Mouse (Mus musculus) midbrain, embryonic 10.5 days (tissue): Measurements from ENCODE around the gene Slc41a3. TPM values are rescaled to one million over a fixed set of nuclear protein-coding genes. Genes with fewer than 3 reads are reported as not detected.

Experiments
- DNase-seq: peaks from one replicate; pipeline ENCODE4 v3.0.0-alpha.2; 2017; ENCODE audit warnings: low spot score
- H3K27ac ChIP-seq: fragments of 300-500 bp; sonication (generic); replicated peaks from 2 replicates; pipeline ENCODE4 v1.5.1; 2016; ENCODE audit warnings: mild to moderate bottlenecking
- H3K27me3 ChIP-seq: fragments of 300-500 bp; sonication (generic); 2 replicates; pipeline ENCODE4 v1.6.1; 2016; ENCODE audit warnings: low read depth, mild to moderate bottlenecking; ENCODE audit not compliant: poor library complexity, severe bottlenecking
- H3K36me3 ChIP-seq: fragments of 300-500 bp; sonication (generic); 2 replicates; pipeline ENCODE4 v1.6.1; 2016; ENCODE audit warnings: mild to moderate bottlenecking, moderate library complexity
- H3K4me1 ChIP-seq: fragments of 300-500 bp; sonication (generic); 2 replicates; pipeline ENCODE4 v1.6.1; 2016
- H3K4me3 ChIP-seq: fragments of 300-500 bp; sonication (generic); 2 replicates; pipeline ENCODE4 v1.5.1; 2016; ENCODE audit warnings: mild to moderate bottlenecking, moderate library complexity
- H3K9me3 ChIP-seq: fragments of 300-500 bp; sonication (generic); replicated peaks from 2 replicates; pipeline ENCODE4 v1.6.1; 2016; ENCODE audit warnings: mild to moderate bottlenecking
- WGBS: fragments of 180-500 bp; shearing (Covaris S2); methylation state at CpG from one replicate; pipeline ENCODE4 v1.1.7; 2016; 5-methylcytosine and 5-hydroxymethylcytosine counted together
- polyA plus RNA-seq: library from polyadenylated mRNA; unstranded; fragments of >200 nt; fragmentation: Nextera tagmentation; extraction: Ambion mirVana; gene quantifications from 2 replicates; pipeline ENCODE4 v1.2.1, GENCODE M21; 2016

Slc41a3 gene
- polyA plus RNA-seq, 1 experiment from 2014 or later = 2.2 TPM

GRCm38 (mm10) chr6:90569736-90570383 lies 34.7 kb upstream of the Slc41a3 start:
- no peak for DNase-seq
- no peaks in the 10 kb centered on the region for H3K9me3 ChIP-seq
- no peak overlapping the region for H3K4me3 ChIP-seq
- H3K4me1 ChIP-seq = no peaks in the 10 kb centered on the region
- no peak overlapping the region for H3K27ac ChIP-seq
- H3K27me3 ChIP-seq = no peaks in the 10 kb centered on the region
- H3K36me3 ChIP-seq = no peaks in the 10 kb centered on the region
- 83% methylated on average over 12 of the region's 12 CpGs for WGBS

DNA sequence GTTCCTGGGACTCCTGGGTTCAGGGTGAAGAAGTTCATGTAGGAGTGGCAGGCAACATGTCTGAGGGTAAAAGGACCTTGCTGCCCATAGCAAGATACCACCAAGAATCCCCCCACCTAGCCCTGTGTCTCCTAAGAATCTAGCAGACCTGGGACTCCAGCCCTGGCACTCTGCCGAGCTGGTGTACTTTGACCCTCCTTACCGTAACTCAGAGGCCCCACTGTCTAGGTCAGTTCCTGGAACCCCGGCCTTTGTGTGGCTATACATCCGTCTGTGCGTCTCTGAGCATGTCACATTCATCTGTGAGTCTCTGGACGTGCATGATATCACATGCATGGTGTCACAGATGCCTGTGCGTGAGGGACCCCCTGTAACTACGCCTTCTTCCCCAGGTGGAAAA lies 34.1 kb upstream of the Slc41a3 start:
- 0 out of 2 replicates have a peak, but pooled peaks cover 4% of the 10 kb centered on the region for H3K4me1 ChIP-seq
- H3K27ac ChIP-seq = no peak overlapping the region
- no peak overlapping the region for H3K4me3 ChIP-seq
- no peaks in the 10 kb centered on the region for H3K9me3 ChIP-seq
- H3K27me3 ChIP-seq = no peaks in the 10 kb centered on the region
- WGBS = 88% methylated on average over 8 of the region's 8 CpGs
- H3K36me3 ChIP-seq = no peaks in the 10 kb centered on the region
- no peak for DNase-seq

DNA sequence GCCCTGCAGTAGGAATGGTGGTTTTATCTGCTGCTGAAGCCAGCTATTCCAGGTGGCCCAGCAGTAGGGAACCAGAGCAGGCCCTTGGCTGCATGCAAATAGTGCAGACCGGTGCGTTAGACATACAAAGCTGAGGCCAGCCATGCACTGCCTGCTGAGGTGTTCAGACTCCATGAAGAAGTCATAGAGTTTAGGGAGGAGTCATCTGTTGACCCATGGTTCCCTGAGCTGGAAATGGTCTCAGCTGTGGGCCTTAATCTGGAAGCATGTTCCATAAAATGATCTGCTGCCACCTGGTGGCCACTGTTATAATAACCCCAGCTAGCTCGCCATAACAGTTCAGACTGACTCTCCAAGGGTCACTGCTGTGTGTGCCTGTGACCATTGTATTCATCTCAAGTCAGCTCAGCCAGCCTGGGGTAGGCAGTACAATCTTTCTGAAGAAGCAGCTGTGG lies 29.2 kb upstream of the Slc41a3 start:
- peak overlapping the region; percentile 57; the same call in 1 of the 2 replicates for H3K27ac ChIP-seq
- H3K36me3 ChIP-seq = no peaks in the 10 kb centered on the region
- H3K27me3 ChIP-seq = no peaks in the 10 kb centered on the region
- no peaks in the 10 kb centered on the region for H3K9me3 ChIP-seq
- 0 out of 2 replicates have a peak, but pooled peaks cover 7% of the 10 kb centered on the region for H3K4me1 ChIP-seq
- peak; percentile 80 for DNase-seq
- H3K4me3 ChIP-seq = no peak overlapping the region
- WGBS = 40% methylated on average over 3 of the region's 3 CpGs

DNA sequence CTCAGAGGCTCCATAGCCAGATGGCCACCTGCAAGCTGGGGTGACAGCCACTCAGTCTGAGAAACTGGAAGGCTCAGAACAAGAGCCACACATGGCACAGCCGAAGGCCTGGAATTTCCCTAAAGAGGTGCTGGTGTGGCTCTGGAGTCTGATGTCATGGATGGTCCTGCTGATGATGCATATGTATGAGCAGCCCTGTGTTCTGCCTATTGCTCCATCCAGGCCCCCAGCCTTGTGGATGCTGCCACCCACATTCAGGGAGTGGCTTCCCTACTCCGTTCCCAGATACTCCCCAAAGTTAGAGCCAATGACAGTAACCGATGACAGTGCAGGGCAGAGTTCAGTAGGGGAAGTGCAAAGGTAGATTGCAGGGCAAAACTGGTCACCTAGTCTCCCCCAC lies 26.4 kb upstream of the Slc41a3 start:
- no peak for DNase-seq
- H3K27me3 ChIP-seq = no peaks in the 10 kb centered on the region

GRCm38 (mm10) chr6:90582331-90582730 lies 22.2 kb upstream of the Slc41a3 start:
- H3K27ac ChIP-seq = no peak overlapping the region
- H3K27me3 ChIP-seq = no peaks in the 10 kb centered on the region
- H3K36me3 ChIP-seq = no peaks in the 10 kb centered on the region
- WGBS = 83% methylated on average over 2 of the region's 2 CpGs
- no peaks in the 10 kb centered on the region for H3K9me3 ChIP-seq
- 0 out of 2 replicates have a peak, but pooled peaks cover 4% of the 10 kb centered on the region for H3K4me1 ChIP-seq
- H3K4me3 ChIP-seq = no peak overlapping the region
- DNase-seq = no peak

More for the DNA sequence above, 26.4 kb upstream of the Slc41a3 start:
- no peaks in the 10 kb centered on the region for H3K36me3 ChIP-seq
- no peaks in the 10 kb centered on the region for H3K9me3 ChIP-seq
- WGBS = 70% methylated on average over 3 of the region's 3 CpGs
- 0 out of 2 replicates have a peak, but pooled peaks cover 8% of the 10 kb centered on the region for H3K4me1 ChIP-seq
- no peak overlapping the region for H3K27ac ChIP-seq
- no peak overlapping the region for H3K4me3 ChIP-seq

DNA sequence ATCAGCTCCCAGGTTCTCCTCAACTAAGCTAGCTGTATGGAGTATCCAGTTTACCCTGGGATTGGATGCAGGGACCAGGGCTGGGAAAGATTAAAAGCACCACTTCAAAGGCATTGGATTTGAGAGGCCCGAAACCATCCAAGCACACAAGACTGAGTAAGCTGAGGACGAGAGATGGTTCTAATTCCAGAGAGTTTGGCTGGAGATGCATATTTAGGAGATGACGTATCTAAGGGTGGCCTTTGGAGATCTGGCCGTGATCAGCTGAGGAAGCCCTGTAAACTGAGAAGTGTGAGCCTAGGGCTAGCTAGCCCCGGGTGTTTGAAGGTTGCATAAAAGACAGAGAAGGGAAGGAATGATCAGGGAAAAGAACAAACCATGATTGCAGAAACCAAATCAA lies 16.4 kb upstream of the Slc41a3 start:
- Histone ChIP-seq H3K27ac (no peak overlapping the region), H3K27me3 (no peaks in the 10 kb centered on the region), H3K36me3 (no peaks in the 10 kb centered on the region), H3K4me3 (no peak overlapping the region), H3K4me1 (no peaks in the 10 kb centered on the region), H3K9me3 (no peaks in the 10 kb centered on the region)
- 62% methylated on average over 5 of the region's 5 CpGs for WGBS
- DNase-seq = no peak

DNA sequence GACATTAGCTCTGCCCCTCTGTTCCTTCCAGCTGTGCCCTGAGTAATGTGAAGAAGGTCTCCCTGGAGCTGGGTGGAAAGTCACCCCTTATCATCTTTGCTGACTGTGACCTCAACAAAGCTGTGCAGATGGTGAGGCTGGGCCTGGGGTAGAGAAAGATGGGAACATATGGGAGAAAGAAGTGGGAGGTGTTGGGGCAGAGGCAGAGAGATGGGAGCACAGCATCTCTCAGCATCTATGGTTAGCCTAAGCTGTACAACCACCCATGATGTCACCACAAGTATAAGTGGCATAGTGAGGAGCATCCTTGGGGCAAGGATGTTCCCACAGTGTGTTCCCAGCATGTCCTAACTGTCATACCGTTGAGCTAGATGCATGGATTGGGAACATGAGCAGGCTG lies 13.8 kb upstream of the Slc41a3 start:
- Histone ChIP-seq H3K36me3 (no peaks in the 10 kb centered on the region), H3K4me1 (no peaks in the 10 kb centered on the region), H3K9me3 (no peaks in the 10 kb centered on the region), H3K4me3 (no peak overlapping the region), H3K27me3 (no peaks in the 10 kb centered on the region), H3K27ac (no peak overlapping the region)
- WGBS = 88% methylated on average over 1 of the region's 1 CpGs
- no peak for DNase-seq

DNA sequence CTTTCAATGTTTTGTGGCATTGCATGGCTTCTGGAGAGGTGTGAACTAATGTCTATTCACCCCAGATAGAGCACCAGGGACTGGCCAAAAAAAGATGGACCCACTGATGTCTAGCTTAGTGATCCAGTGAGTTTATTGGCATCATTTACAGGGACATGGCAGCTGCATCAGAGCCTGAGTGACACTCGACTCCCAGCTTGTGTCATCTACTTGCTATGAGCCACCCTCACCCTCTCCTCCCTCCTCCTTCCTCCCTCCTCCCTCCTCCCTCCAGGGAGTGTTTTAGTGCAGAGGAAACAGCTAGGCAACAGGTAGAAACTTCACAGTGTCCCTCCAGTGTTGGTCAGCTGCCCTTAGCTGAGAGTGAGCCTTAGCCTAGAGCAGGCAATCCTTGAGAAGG lies 9.6 kb upstream of the Slc41a3 start:
- H3K4me1 ChIP-seq = no peaks in the 10 kb centered on the region
- DNase-seq = no peak
- H3K36me3 ChIP-seq = no peaks in the 10 kb centered on the region
- 76% methylated on average over 1 of the region's 1 CpGs for WGBS
- no peak overlapping the region for H3K27ac ChIP-seq
- no peak overlapping the region for H3K4me3 ChIP-seq
- no peaks in the 10 kb centered on the region for H3K9me3 ChIP-seq
- H3K27me3 ChIP-seq = no peaks in the 10 kb centered on the region

DNA sequence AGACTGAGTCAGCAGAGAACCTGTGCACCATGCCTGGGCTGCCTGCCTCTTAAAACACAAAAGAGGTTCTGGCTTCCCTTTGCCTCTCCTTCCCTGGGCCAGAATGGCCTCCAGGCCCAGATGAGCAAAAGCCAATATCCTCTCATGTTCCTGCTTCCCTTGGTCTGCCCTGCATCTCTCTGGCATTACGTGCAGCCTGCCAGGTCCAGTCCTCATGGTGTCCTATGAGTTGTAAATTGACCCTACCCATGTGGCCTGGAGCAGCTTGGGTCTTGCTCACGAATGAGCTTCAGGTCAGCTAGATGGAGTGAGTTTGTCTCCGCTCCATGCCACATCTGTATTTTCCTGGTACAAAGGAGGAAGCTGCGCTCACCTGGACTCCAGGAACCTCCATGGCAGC lies 7.5 kb upstream of the Slc41a3 start:
- Histone ChIP-seq H3K36me3 (no peaks in the 10 kb centered on the region), H3K27ac (no peak overlapping the region), H3K4me3 (no peak overlapping the region), H3K9me3 (no peaks in the 10 kb centered on the region), H3K4me1 (no peaks in the 10 kb centered on the region), H3K27me3 (no peaks in the 10 kb centered on the region)
- WGBS = 86% methylated on average over 4 of the region's 4 CpGs
- no peak for DNase-seq

GRCm38 (mm10) chr6:90597592-90597991 lies 6.9 kb upstream of the Slc41a3 start:
- Histone ChIP-seq H3K27me3 (no peaks in the 10 kb centered on the region), H3K9me3 (no peaks in the 10 kb centered on the region), H3K27ac (no peak overlapping the region), H3K4me3 (no peak overlapping the region), H3K4me1 (no peaks in the 10 kb centered on the region), H3K36me3 (no peaks in the 10 kb centered on the region)
- 91% methylated on average over 2 of the region's 2 CpGs for WGBS
- no peak for DNase-seq

GRCm38 (mm10) chr6:90598197-90598596 lies 6.3 kb upstream of the Slc41a3 start:
- WGBS = 92% methylated on average over 6 of the region's 6 CpGs
- H3K36me3 ChIP-seq = no peaks in the 10 kb centered on the region
- H3K27me3 ChIP-seq = peaks cover 4% of the 10 kb centered on the region

GRCm38 (mm10) chr6:90600351-90600750 lies 4.2 kb upstream of the Slc41a3 start:
- no peak for DNase-seq
- Histone ChIP-seq H3K4me3 (no peak overlapping the region), H3K4me1 (peaks cover 13% of the 10 kb centered on the region), H3K27me3 (peaks cover 10% of the 10 kb centered on the region), H3K36me3 (no peaks in the 10 kb centered on the region), H3K9me3 (no peaks in the 10 kb centered on the region), H3K27ac (no peak overlapping the region)
- 87% methylated on average over 4 of the region's 4 CpGs for WGBS

More at GRCm38 (mm10) chr6:90598197-90598596, 6.3 kb upstream of the Slc41a3 start:
- Histone ChIP-seq H3K4me3 (no peak overlapping the region), H3K27ac (no peak overlapping the region), H3K9me3 (no peaks in the 10 kb centered on the region), H3K4me1 (no peaks in the 10 kb centered on the region)
- DNase-seq = no peak

- H3K36me3 ChIP-seq = no peaks in the 10 kb centered on the region
- H3K27me3 ChIP-seq = peaks cover 22% of the 10 kb centered on the region
- no peak for DNase-seq
- WGBS = 59% methylated on average over 7 of the region's 7 CpGs
- H3K27ac ChIP-seq = no peak overlapping the region
- H3K4me1 ChIP-seq = peaks cover 20% of the 10 kb centered on the region
- H3K4me3 ChIP-seq = no peak overlapping the region
- no peaks in the 10 kb centered on the region for H3K9me3 ChIP-seq
These were observed 2.8 kb upstream of the Slc41a3 start for GRCm38 (mm10) chr6:90601736-90602135.
